Mouse (Mus musculus) layer of hippocampus, adult 11-12 months (tissue): ENCODE results near the gene Olfr353.

Source experiments
- DNase-seq: peaks from one replicate; pipeline ENCODE4 v3.0.0; 2022; ENCODE audit warnings: low spot score

Gene Olfr353

DNA sequence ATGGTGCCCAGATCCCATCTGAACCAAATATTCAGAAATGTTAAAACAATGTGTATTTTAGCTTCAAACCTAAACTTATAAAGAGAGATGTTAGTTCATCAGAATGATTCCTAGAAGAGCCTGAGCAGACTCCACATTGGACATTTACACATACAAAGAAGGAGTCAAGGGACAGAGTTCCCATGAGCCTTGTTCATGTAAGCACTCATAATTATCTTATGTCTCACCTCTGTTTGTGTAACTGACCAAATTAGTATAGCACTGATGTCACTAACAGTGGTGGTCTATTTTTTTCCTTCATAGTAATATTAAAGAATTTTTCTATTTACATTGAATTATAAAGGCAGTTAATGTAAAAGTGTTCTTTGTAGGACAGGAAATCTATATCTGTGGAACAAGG lies at the start of gene Olfr353:
Olfr353 (minus strand) TSS at position 101 of the 400 bp plus-strand sequence.
- DNase-seq: no peak

- DNase-seq: no peak
Observed at GRCm38 (mm10) chr2:36936821-36937220, 44.1 kb upstream of the Olfr353 start, which contains the start of gene Olfr356. Olfr356 (plus strand) TSS chr2:36937121.

DNA sequence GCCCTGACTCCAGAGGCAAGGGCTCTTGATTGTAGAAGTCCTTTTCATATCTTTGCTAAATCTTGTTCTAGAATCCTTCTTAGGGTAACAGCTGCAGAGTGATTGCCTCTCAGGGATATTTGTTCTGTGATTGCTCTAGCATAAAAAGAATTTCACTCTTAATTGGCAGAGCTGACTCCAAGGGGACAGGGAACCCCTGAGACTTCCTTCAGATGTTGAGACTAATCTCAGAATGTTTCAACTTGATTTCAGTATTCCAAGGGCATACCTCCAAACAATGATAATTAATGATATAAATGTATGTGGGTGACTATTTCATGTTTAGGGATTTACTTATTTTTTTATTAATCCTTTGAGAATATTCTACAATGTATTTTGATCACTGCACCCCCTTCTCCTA lies 36.1 kb upstream of the Olfr353 start, which contains the start of gene Olfr355:
Olfr355 (minus strand) TSS at position 101 of the 400 bp plus-strand sequence.
- DNase-seq: no peak

- DNase-seq: no peak
Observed at GRCm38 (mm10) chr2:36905380-36905779, 12.6 kb upstream of the Olfr353 start, which contains the start of gene Olfr354. Olfr354 (plus strand) TSS chr2:36905680.

DNA sequence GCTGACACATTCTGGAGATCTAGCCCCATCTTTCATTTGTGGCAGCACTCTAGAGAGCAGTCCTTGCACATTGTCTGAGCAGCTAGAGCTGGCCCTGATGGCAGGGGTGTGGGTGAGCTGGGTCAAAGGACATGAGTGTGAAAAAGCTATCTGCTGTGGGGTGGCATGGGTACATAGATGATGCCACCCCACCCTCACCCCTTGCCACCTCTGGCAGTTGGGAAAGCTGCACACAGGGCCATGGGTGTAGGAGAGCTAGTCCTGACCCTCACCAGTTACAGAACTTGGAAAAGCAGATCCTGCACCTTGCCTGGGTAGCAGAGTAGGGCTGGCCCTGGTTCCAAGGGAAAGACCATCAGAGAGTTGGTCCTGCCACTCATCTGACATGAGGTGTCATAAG lies 4.4 kb upstream of the Olfr353 start:
- no peak for DNase-seq

- no peak for DNase-seq
Observed at GRCm38 (mm10) chr2:36868160-36868559, 24.6 kb downstream of the Olfr353 start, which contains the start of gene Olfr352. Olfr352 (plus strand) TSS chr2:36868460.

DNA sequence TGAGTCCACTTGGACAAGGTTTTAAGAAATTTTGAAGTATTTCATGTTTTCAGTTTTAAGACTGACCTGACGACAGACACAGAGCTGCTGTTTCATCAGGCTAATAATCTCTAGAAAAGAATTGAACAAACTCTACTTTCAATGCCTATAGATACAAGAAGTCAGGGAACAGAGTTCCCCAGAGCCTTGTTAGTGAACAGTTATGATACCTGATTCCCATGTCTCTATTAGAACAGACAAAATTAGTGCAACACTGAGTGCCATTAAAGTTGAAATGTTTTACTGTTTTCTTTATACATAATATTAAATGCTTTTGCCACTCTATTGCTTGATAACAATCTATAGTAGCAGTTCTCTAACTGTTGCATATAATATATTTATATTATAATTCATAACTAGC lies 30.2 kb downstream of the Olfr353 start, which contains the start of gene Olfr351:
Olfr351 (minus strand) TSS at position 101 of the 400 bp plus-strand sequence.
- no peak for DNase-seq

- no peak for DNase-seq
Observed at GRCm38 (mm10) chr2:36846010-36846409, 46.7 kb downstream of the Olfr353 start, which contains the start of gene Olfr350. Olfr350 (plus strand) TSS chr2:36846310.
